Mouse (Mus musculus) C2C12 (cell line): ENCODE measurements around the gene Dctpp1. TPM values are rescaled to one million over a fixed set of nuclear protein-coding genes. Genes with fewer than 3 reads are reported as not detected.

Experiments
- H3K27me3 ChIP-seq: one replicate; pipeline ENCODE4 v1.6.1; 2011; ENCODE audit not compliant: control insufficient read depth, insufficient read depth, insufficient read length
- H3K36me3 ChIP-seq: one replicate; pipeline ENCODE4 v1.6.1; 2011; ENCODE audit not compliant: control insufficient read depth, insufficient read depth
- H3K4me3 ChIP-seq: one replicate; pipeline ENCODE4 v1.5.1; 2011; ENCODE audit warnings: mild to moderate bottlenecking, control low read depth; ENCODE audit not compliant: poor library complexity, insufficient read depth, severe bottlenecking
- H3K79me2 ChIP-seq: one replicate; pipeline ENCODE4 v1.6.1; 2011; ENCODE audit not compliant: control insufficient read depth, insufficient read depth
- H3K79me3 ChIP-seq: one replicate; pipeline ENCODE4 v1.6.1; 2011; ENCODE audit warnings: low read depth, control low read depth
- H3ac ChIP-seq: one replicate; pipeline ENCODE3; 2011; ENCODE audit warnings: low read depth; ENCODE audit not compliant: control insufficient read depth, insufficient read length
- CEBPB ChIP-seq: IDR thresholded peaks from one replicate; pipeline ENCODE4 v1.6.1; 2011; ENCODE audit warnings: low read depth, mild to moderate bottlenecking, control low read depth, moderate library complexity
- CTCF ChIP-seq: IDR thresholded peaks from one replicate; pipeline ENCODE4 v1.5.1; 2011; ENCODE audit not compliant: control insufficient read depth, insufficient read depth, insufficient read length
- FOSL1 ChIP-seq: IDR thresholded peaks from one replicate; pipeline ENCODE4 v1.8.0; 2011; ENCODE audit warnings: mild to moderate bottlenecking, low read length; ENCODE audit not compliant: poor library complexity, insufficient read depth, severe bottlenecking
- MAX ChIP-seq: IDR thresholded peaks from one replicate; pipeline ENCODE4 v1.6.1; 2011; ENCODE audit warnings: mild to moderate bottlenecking, control low read depth
- MYOD1 ChIP-seq: IDR thresholded peaks from one replicate; pipeline ENCODE4 v1.6.1; 2011; ENCODE audit warnings: low read depth; ENCODE audit not compliant: control insufficient read depth, insufficient read length
- MYOG ChIP-seq: IDR thresholded peaks from one replicate; pipeline ENCODE4 v1.6.1; 2011; ENCODE audit not compliant: control insufficient read depth, insufficient read length; ENCODE audit errors: extremely low read depth
- USF1 ChIP-seq: IDR thresholded peaks from one replicate; pipeline ENCODE4 v1.6.1; 2011; ENCODE audit warnings: low read depth, mild to moderate bottlenecking, control low read depth, moderate library complexity
- polyA plus RNA-seq: library from polyadenylated mRNA; unstranded; fragments of >200 nt; fragmentation: generic; extraction: Trizol; gene quantifications from one replicate; pipeline ENCODE4 v1.2.1, GENCODE M21; 2012; ENCODE audit warnings: missing spikeins

Dctpp1 gene
- polyA plus RNA-seq, 1 experiment: 226 TPM

DNA sequence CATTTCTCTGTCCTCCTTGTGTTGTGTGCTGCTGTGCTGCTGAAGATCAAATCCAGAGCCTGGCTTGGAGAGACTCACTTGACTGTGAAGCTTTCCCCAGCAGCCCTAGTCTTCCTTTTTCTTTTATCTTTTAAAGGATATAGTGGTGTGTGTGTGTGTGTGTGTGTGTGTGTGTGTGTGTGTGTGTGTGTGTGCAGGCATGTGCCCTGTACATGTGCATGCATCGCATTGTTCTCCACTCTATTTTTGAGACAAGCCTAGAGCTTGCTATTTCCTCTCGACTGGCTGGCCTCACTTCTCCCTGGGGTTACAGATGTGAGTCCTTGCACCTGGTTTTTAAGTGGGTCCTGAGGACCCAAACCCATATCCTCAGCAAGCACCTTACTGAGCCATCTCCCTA, 21.7 kb upstream of the Dctpp1 start:
- no peaks in the 10 kb centered on the region for H3K36me3 ChIP-seq
- H3ac ChIP-seq: no peak overlapping the region
- TF ChIP-seq MAX (no peak), USF1 (no peak), CEBPB (no peak), CTCF (no peak), MYOG (no peak), FOSL1 (no peak), MYOD1 (no peak)
- peaks cover 16% of the 10 kb centered on the region for H3K27me3 ChIP-seq
- H3K79me3 ChIP-seq: no peaks in the 10 kb centered on the region
- no peak overlapping the region for H3K4me3 ChIP-seq
- no peaks in the 10 kb centered on the region for H3K79me2 ChIP-seq

DNA sequence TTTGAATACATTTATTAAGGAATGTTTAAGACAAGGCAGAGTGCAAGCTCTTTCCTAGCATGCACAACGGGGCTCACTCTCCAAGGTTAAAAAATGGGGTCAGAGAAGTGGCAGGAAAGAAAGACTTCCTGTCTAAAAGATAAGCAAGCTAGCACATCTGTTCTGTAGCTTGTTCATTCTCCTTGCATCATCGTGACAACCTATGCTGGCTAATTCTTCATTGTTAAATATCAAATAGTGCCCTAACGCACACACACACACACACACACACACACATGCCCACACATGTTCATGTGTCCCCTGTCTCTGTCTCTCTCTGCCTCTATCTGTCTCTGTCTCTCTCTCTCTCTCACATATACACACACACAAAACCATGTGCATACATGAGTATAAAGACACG, 20.6 kb upstream of the Dctpp1 start:
- H3ac ChIP-seq: no peak overlapping the region
- peaks cover 14% of the 10 kb centered on the region for H3K27me3 ChIP-seq
- H3K4me3 ChIP-seq: no peak overlapping the region
- H3K79me3 ChIP-seq: no peaks in the 10 kb centered on the region
- no peaks in the 10 kb centered on the region for H3K36me3 ChIP-seq
- TF ChIP-seq FOSL1 (no peak), MYOD1 (no peak), USF1 (no peak), CTCF (no peak)
- H3K79me2 ChIP-seq: no peaks in the 10 kb centered on the region

DNA sequence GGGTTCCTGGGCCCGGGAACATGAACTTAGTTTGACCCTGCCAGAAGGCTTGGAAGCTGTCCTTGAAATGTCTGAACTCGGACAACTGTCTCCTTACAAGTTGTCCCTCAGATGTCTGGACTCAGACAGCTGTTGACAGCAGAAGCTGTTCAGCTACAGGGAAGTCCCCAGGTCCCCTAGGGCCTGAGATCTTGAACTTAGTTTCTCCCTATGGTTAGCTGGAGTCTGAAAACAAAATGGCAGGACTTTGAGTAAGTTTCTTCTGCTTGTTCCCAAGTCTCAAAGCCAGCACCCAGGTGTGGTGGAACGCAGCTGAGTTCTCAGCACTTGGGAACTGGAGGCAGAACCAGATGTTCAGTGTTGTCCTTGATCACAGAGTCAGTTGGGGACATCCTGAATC, 19.6 kb upstream of the Dctpp1 start:
- no peaks in the 10 kb centered on the region for H3K79me3 ChIP-seq
- H3ac ChIP-seq: no peak overlapping the region
- TF ChIP-seq CTCF (no peak), FOSL1 (no peak), USF1 (no peak), MYOD1 (no peak), MAX (no peak), CEBPB (no peak), MYOG (no peak)
- H3K27me3 ChIP-seq: peaks cover 9% of the 10 kb centered on the region
- H3K4me3 ChIP-seq: no peak overlapping the region
- no peaks in the 10 kb centered on the region for H3K36me3 ChIP-seq
- no peaks in the 10 kb centered on the region for H3K79me2 ChIP-seq

DNA sequence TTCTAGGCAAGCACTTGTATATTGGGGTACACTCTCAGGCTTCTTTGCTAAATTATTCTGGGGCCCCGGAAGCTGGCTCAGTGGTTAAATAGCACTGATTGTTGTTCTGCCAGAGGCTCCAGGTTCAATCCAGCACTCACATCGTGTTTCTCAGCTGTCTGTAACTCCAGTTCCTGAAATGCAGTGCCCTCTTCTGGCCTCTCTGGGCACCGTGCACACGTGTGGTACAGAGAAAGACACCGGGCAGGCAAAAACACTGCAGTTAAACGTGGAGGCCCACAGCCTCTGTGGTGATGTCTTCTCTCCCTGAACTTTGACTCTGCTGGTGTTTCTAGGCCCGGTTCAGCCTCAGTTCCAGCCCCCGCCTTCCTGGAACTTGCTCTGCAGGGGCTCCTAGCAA, 17.8 kb upstream of the Dctpp1 start:
- Histone ChIP-seq H3ac (no peak overlapping the region), H3K79me2 (peaks cover 4% of the 10 kb centered on the region), H3K36me3 (no peaks in the 10 kb centered on the region), H3K79me3 (peaks cover 2% of the 10 kb centered on the region), H3K27me3 (no peaks in the 10 kb centered on the region), H3K4me3 (no peak overlapping the region)
- no peak for TF ChIP-seq FOSL1
- TF ChIP-seq CTCF: peak; percentile 74

DNA sequence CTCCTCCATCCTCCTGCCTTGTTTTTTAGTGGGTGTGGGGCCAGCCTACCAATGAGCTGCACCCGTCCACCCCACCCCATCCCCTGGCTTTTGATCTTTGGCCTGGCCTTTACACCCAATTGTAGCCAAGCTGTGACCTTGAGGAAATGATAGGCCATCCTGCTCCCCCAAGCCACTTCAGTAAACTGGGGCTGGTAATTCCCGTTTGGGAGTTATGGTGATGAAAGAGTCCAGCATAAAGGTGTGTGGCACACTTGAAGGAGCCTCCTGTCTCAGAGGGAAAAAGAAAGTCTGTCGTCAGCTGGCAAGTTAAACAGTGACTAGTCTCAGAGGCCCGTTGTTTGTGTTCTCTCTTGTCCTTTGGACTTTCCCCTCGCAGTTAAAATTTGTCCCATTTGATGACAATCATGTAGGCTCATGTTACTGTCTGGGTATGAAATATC, 16.0 kb upstream of the Dctpp1 start:
- no peaks in the 10 kb centered on the region for H3K36me3 ChIP-seq
- H3K27me3 ChIP-seq: no peaks in the 10 kb centered on the region
- H3K79me2 ChIP-seq: peaks cover 15% of the 10 kb centered on the region
- no peak overlapping the region for H3ac ChIP-seq
- TF ChIP-seq MYOG (no peak), USF1 (no peak), FOSL1 (no peak), CEBPB (no peak), CTCF (no peak), MYOD1 (no peak), MAX (no peak)
- H3K79me3 ChIP-seq: peaks cover 10% of the 10 kb centered on the region
- H3K4me3 ChIP-seq: no peak overlapping the region

DNA sequence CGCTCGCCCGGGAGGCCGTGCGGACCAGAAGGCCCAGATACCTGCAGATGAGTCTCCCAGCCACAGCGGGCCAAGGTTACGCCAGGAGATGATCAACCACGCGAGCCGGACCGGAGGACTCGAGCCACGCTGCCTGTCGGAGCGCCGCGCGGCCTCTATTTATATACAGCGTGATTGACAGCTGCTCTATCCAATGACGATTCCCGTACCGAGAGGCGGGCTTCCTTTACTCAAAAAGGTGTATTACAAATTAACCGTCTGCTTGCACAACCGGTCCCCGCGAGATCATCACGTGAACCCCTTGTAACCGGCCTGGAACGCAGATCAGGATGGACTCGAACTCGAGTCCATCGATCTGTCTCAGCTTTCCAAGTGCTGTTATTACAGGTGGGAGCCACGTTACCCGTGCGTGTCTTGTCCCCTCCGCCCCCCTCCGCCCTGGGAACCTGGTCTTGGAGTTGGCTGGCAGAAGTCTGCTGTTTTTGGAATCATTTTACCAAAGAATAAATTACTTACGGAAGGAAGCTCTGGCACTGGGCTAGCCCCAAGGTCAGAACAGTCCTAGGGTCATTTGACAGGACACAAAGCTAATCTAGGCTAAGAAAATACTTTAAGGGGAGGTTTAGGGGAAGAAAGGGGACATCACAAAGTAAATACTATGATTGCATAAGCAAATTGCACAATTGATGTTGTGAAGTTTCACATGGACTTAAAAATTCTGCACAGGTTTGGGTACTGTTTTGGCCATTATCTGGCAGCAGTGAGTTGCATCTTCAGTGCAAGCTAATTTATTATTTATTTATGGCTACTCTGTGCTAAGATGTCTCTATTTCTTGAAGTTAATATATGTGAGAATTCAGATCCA, 13.6 kb upstream of the Dctpp1 start, which contains the start of gene Sephs2:
TSS of gene Sephs2 (minus strand) at position 131 of the 865 bp plus-strand sequence.
- no peaks in the 10 kb centered on the region for H3K27me3 ChIP-seq
- TF ChIP-seq MYOD1 (no peak), CEBPB (peak; percentile 78), USF1 (peak; percentile 70), CTCF (no peak), FOSL1 (no peak), MYOG (no peak), MAX (peak; percentile 71)
- H3ac ChIP-seq: peak within 1 kb of the TSS; percentile 90
- H3K4me3 ChIP-seq: peak within 1 kb of the TSS; percentile 55
- H3K36me3 ChIP-seq: no peaks in the 10 kb centered on the region
- peaks cover 10% of the 10 kb centered on the region for H3K79me3 ChIP-seq
- H3K79me2 ChIP-seq: peaks cover 15% of the 10 kb centered on the region
